ENCODE assay signal across 27 mouse cellular contexts in the genomic region with DNA sequence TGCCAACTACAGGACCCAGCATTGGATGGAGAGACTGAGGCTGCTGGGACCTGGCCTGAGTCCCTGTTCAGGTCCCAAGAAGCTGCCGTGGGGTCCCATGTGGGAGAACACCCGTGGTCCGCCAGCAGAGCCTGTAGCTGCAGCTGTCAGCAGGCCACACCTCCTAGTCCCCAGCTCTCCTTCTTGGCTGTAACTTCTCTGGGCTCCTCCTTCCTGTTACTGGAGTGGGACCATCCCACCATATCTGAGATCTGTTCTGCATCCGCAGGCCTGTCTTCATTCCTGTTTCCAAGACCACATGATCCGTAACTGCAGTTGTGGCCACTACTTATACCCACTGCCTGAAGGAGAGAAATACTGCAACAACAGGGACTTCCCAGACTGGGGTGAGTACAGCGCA. TPM values are rescaled to one million over a fixed set of nuclear protein-coding genes. Genes with fewer than 3 reads are reported as not detected.
DNase-seq lines count a peak whose midpoint lies in the region; ATAC-seq and TF ChIP-seq lines count a peak whose summit lies in the region.
"Had no signal": no experiment of that assay in that cellular context is flagged by ENCODE, and none has a peak within 500 bp of the region (broad histone marks: within the 10 kb centered on the region; RNA-seq: fewer than 3 reads in every experiment).

No protein-coding gene starts in this region.

- no peak overlapping the region for H3K4me2 ChIP-seq in intestine, embryonic 14.5 days (ENCODE audit: low read length)
- H3K4me2 ChIP-seq in intestine, postnatal 0 days (replicated peaks; ENCODE audit: low read depth): no peak overlapping the region
- H3K4me2 ChIP-seq in limb, embryonic 15.5 days: no peak overlapping the region
- no peak overlapping the region for H3K4me2 ChIP-seq in stomach, embryonic 15.5 days
- H3K4me2 ChIP-seq in stomach, postnatal 0 days (replicated peaks; ENCODE audit: low read depth): no peak overlapping the region
- H3K4me2 ChIP-seq: embryonic facial prominence, embryonic 13.5 days; forebrain, embryonic 12.5 days; forebrain, embryonic 15.5 days; heart, embryonic 13.5 days; hindbrain, embryonic 14.5 days had no signal

- no peak overlapping the region for H3K27ac ChIP-seq in intestine, embryonic 14.5 days (ENCODE audit: low read depth)
- H3K27ac ChIP-seq in intestine, postnatal 0 days (ENCODE audit: low read depth, low read length): no peak overlapping the region
- no peak overlapping the region for H3K27ac ChIP-seq in limb, embryonic 15.5 days
- no peak overlapping the region for H3K27ac ChIP-seq in limb, embryonic 10.5 days
- no peak overlapping the region for H3K27ac ChIP-seq in stomach, embryonic 15.5 days
- H3K27ac ChIP-seq in stomach, postnatal 0 days (replicated peaks): no peak overlapping the region
- H3K27ac ChIP-seq: embryonic facial prominence, embryonic 10.5 days; embryonic facial prominence, embryonic 13.5 days; forebrain, embryonic 12.5 days; forebrain, embryonic 15.5 days; heart, adult 2 months; heart, embryonic 10.5 days; heart, embryonic 13.5 days; hindbrain, embryonic 14.5 days had no signal

- H3K4me1 ChIP-seq in intestine, embryonic 14.5 days (replicated peaks; ENCODE audit: control insufficient read depth, insufficient read depth, low read length): peaks cover 4% of the 10 kb centered on the region
- H3K4me1 ChIP-seq in intestine, postnatal 0 days (replicated peaks; ENCODE audit: control insufficient read depth, insufficient read depth, low read length): no peaks in the 10 kb centered on the region
- H3K4me1 ChIP-seq in limb, embryonic 15.5 days: no peaks in the 10 kb centered on the region
- no peaks in the 10 kb centered on the region for H3K4me1 ChIP-seq in limb, embryonic 10.5 days
- no peaks in the 10 kb centered on the region; the same call in 1 of the 2 replicates for H3K4me1 ChIP-seq in stomach, embryonic 15.5 days
- no peaks in the 10 kb centered on the region for H3K4me1 ChIP-seq in stomach, postnatal 0 days (replicated peaks; ENCODE audit: control insufficient read depth, insufficient read depth)
- H3K4me1 ChIP-seq: forebrain, embryonic 12.5 days; forebrain, embryonic 15.5 days had no signal

- ATAC-seq in intestine, embryonic 14.5 days (replicated peaks; ENCODE audit: low FRiP score, low TSS enrichment, low read depth): 0 out of 2 replicates have a peak, but pooled peaks have one; percentile 48
- ATAC-seq in intestine, postnatal 0 days: no peak
- 0 out of 2 replicates have a peak, but pooled peaks have one; percentile 3 for ATAC-seq in limb, embryonic 15.5 days (ENCODE audit: insufficient number of reproducible peaks, low FRiP score, low TSS enrichment, low read depth)
- ATAC-seq in stomach, embryonic 15.5 days (ENCODE audit: insufficient read depth, low FRiP score, low read depth): peak; percentile 41; the same call in 1 of the 2 replicates
- no peak; the same call in 1 of the 2 replicates for ATAC-seq in stomach, postnatal 0 days (ENCODE audit: low FRiP score, low TSS enrichment)
- ATAC-seq: activated CD4-positive, CD25-positive, alpha-beta regulatory T cell, adult 4 months; forebrain, embryonic 15.5 days had no signal

- no peak for TF ChIP-seq EP300 in stomach, postnatal 0 days (optimal IDR thresholded peaks at IDR 0.05)

- H3K9me3 ChIP-seq in intestine, embryonic 14.5 days (ENCODE audit: control insufficient read depth, low read length): no peaks in the 10 kb centered on the region
- no peaks in the 10 kb centered on the region for H3K9me3 ChIP-seq in intestine, postnatal 0 days (ENCODE audit: control insufficient read depth)
- H3K9me3 ChIP-seq in limb, embryonic 15.5 days: no peaks in the 10 kb centered on the region
- no peaks in the 10 kb centered on the region for H3K9me3 ChIP-seq in limb, embryonic 10.5 days (replicated peaks)
- no peaks in the 10 kb centered on the region for H3K9me3 ChIP-seq in stomach, embryonic 15.5 days
- H3K9me3 ChIP-seq in stomach, postnatal 0 days (ENCODE audit: control insufficient read depth, low read length): no peaks in the 10 kb centered on the region
- H3K9me3 ChIP-seq: embryonic facial prominence, embryonic 10.5 days; embryonic facial prominence, embryonic 13.5 days; forebrain, embryonic 12.5 days; forebrain, embryonic 15.5 days; heart, embryonic 10.5 days; heart, embryonic 13.5 days had no signal

- DNase-seq in intestine, embryonic 14.5 days (ENCODE audit: low spot score): no peak
- DNase-seq in limb, embryonic 10.5 days (ENCODE audit: low spot score): no peak
- no peak for DNase-seq in stomach, postnatal 0 days (ENCODE audit: low spot score)
- DNase-seq: adrenal gland, adult 8-10 months; adrenal gland, postnatal 25 days; cerebellum, adult 11-12 months; cerebellum, adult 8-10 months; cerebellum, postnatal 10 days; cerebellum, postnatal 36 days; embryo, embryonic 11 days; gastrocnemius, postnatal 10 days; gastrocnemius, postnatal 36 days; heart, adult 2 months; heart, postnatal 14 days; heart, postnatal 4 days had no signal

- 44% methylated on average over 6 of the region's 6 CpGs for WGBS in intestine, embryonic 14.5 days
- WGBS in intestine, postnatal 0 days: 49% methylated on average over 6 of the region's 6 CpGs
- WGBS in limb, embryonic 15.5 days: 56% methylated on average over 6 of the region's 6 CpGs
- WGBS in limb, embryonic 10.5 days: 73% methylated on average over 6 of the region's 6 CpGs
- WGBS in stomach, embryonic 15.5 days: 54% methylated on average over 6 of the region's 6 CpGs
- 50% methylated on average over 6 of the region's 6 CpGs for WGBS in stomach, postnatal 0 days

- H3K36me3 ChIP-seq in intestine, embryonic 14.5 days (ENCODE audit: control insufficient read depth, insufficient read depth, low read length): no peaks in the 10 kb centered on the region
- H3K36me3 ChIP-seq in intestine, postnatal 0 days (ENCODE audit: control insufficient read depth, insufficient read depth): no peaks in the 10 kb centered on the region
- no peaks in the 10 kb centered on the region for H3K36me3 ChIP-seq in limb, embryonic 15.5 days
- H3K36me3 ChIP-seq in limb, embryonic 10.5 days: no peaks in the 10 kb centered on the region
- H3K36me3 ChIP-seq in stomach, embryonic 15.5 days: no peaks in the 10 kb centered on the region
- no peaks in the 10 kb centered on the region for H3K36me3 ChIP-seq in stomach, postnatal 0 days (ENCODE audit: control insufficient read depth, insufficient read depth, low read length)
- H3K36me3 ChIP-seq: embryonic facial prominence, embryonic 10.5 days; embryonic facial prominence, embryonic 13.5 days; forebrain, embryonic 12.5 days; forebrain, embryonic 15.5 days; heart, embryonic 10.5 days; heart, embryonic 13.5 days had no signal

- no peak overlapping the region for H3K9ac ChIP-seq in intestine, embryonic 14.5 days (ENCODE audit: low read length)
- H3K9ac ChIP-seq in intestine, postnatal 0 days (ENCODE audit: low read depth, low read length): no peak overlapping the region
- H3K9ac ChIP-seq in limb, embryonic 15.5 days: no peak overlapping the region
- no peak overlapping the region for H3K9ac ChIP-seq in stomach, embryonic 15.5 days
- no peak overlapping the region for H3K9ac ChIP-seq in stomach, postnatal 0 days (ENCODE audit: low read length)
- H3K9ac ChIP-seq: embryonic facial prominence, embryonic 13.5 days; forebrain, embryonic 12.5 days; forebrain, embryonic 15.5 days; heart, embryonic 13.5 days; hindbrain, embryonic 14.5 days had no signal

- no peak overlapping the region for H3K4me3 ChIP-seq in intestine, embryonic 14.5 days (ENCODE audit: low read depth, low read length)
- H3K4me3 ChIP-seq in intestine, postnatal 0 days (ENCODE audit: low read depth, low read length): no peak overlapping the region
- H3K4me3 ChIP-seq in limb, embryonic 15.5 days: no peak overlapping the region
- H3K4me3 ChIP-seq in limb, embryonic 10.5 days: no peak overlapping the region
- H3K4me3 ChIP-seq in stomach, embryonic 15.5 days (replicated peaks): no peak overlapping the region
- H3K4me3 ChIP-seq in stomach, postnatal 0 days (ENCODE audit: low read depth, low read length): no peak overlapping the region
- H3K4me3 ChIP-seq: embryonic facial prominence, embryonic 10.5 days; embryonic facial prominence, embryonic 13.5 days; erythroblast, embryonic 14.5 days; forebrain, embryonic 12.5 days; forebrain, embryonic 15.5 days; heart, adult 2 months; heart, embryonic 10.5 days; heart, embryonic 13.5 days had no signal

- TF ChIP-seq CTCF in intestine, postnatal 0 days (IDR thresholded peaks at IDR 0.05; ENCODE audit: low read depth): no peak
- TF ChIP-seq CTCF in stomach, postnatal 0 days (IDR thresholded peaks at IDR 0.05; ENCODE audit: low read depth): no peak

- no peaks in the 10 kb centered on the region for H3K27me3 ChIP-seq in intestine, embryonic 14.5 days (replicated peaks; ENCODE audit: control insufficient read depth, insufficient read depth, low read length)
- no peaks in the 10 kb centered on the region for H3K27me3 ChIP-seq in intestine, postnatal 0 days (replicated peaks; ENCODE audit: control insufficient read depth, insufficient read depth, low read length)
- H3K27me3 ChIP-seq in limb, embryonic 15.5 days: no peaks in the 10 kb centered on the region
- no peaks in the 10 kb centered on the region for H3K27me3 ChIP-seq in limb, embryonic 10.5 days (ENCODE audit: low read depth, poor library complexity, severe bottlenecking)
- H3K27me3 ChIP-seq in stomach, embryonic 15.5 days (replicated peaks): no peaks in the 10 kb centered on the region
- no peaks in the 10 kb centered on the region for H3K27me3 ChIP-seq in stomach, postnatal 0 days (ENCODE audit: control insufficient read depth, insufficient read depth, low read length)
- H3K27me3 ChIP-seq: embryonic facial prominence, embryonic 13.5 days; forebrain, embryonic 12.5 days; forebrain, embryonic 15.5 days; heart, embryonic 13.5 days had no signal

RNA-seq across cellular contexts. Expression of a gene that starts 49.1 kb away (rescaled TPM):
- 0.42 and 0.53 TPM in 2 replicates for polyA plus RNA-seq in intestine, embryonic 14.5 days (2014; fragmentation: Nextera tagmentation; extraction: Ambion mirVana)
- 0.27 and 0.52 TPM in 2 replicates for polyA plus RNA-seq in intestine, postnatal 0 days (2015; fragmentation: Nextera tagmentation; extraction: Ambion mirVana)
- 0.26 and 0.55 TPM in 2 replicates for polyA plus RNA-seq in limb, embryonic 15.5 days (2015; fragmentation: Nextera tagmentation; extraction: Ambion mirVana)
- not detected in 2 replicates for polyA plus RNA-seq in limb, embryonic 10.5 days (2016; fragmentation: Nextera tagmentation; extraction: Ambion mirVana)
- polyA plus RNA-seq in stomach, embryonic 15.5 days (2015; fragmentation: Nextera tagmentation; extraction: Ambion mirVana): 0.41 and 0.55 TPM in 2 replicates
- polyA plus RNA-seq in stomach, postnatal 0 days (2015; fragmentation: Nextera tagmentation; extraction: Ambion mirVana): 10.1 and 10.8 TPM in 2 replicates
- polyA plus RNA-seq: activated CD4-positive, CD25-positive, alpha-beta regulatory T cell, adult 4 months; erythroblast, embryonic 14.5 days had no signal

Comparison
In these comparisons a context has a peak if more than half of its experiments do, and no peak if none do; other contexts are left out.
1. ATAC-seq: peak in intestine, embryonic 14.5 days (single experiment), limb, embryonic 15.5 days (single experiment) and stomach, embryonic 15.5 days (single experiment); none in intestine, postnatal 0 days (single experiment) and stomach, postnatal 0 days (single experiment).